ENCODE assay signal across 8 mouse cellular contexts in genomic region chr5:130950894-130951400, GRCm38 (mm10).
DNase-seq lines count a peak whose midpoint lies in the region; ATAC-seq lines count a peak whose summit lies in the region.

No protein-coding gene starts in this region.

- DNase-seq in cerebellum, adult 8-10 months, result peak; percentile 28
- no peak for DNase-seq in lung, postnatal 25 days (ENCODE audit: low spot score)
- DNase-seq in spleen, postnatal 14 days (ENCODE audit: low spot score in 2 of 2), result no peak

- no peak overlapping the region for H3K9ac ChIP-seq in lung, embryonic 15.5 days
- H3K9ac ChIP-seq in embryonic facial prominence, embryonic 15.5 days, result no peak overlapping the region
- H3K9ac ChIP-seq in neural tube, embryonic 13.5 days, result no peak overlapping the region

- H3K9me3 ChIP-seq in lung, embryonic 15.5 days, result no peaks in the 10 kb centered on the region
- no peaks in the 10 kb centered on the region for H3K9me3 ChIP-seq in embryonic facial prominence, embryonic 15.5 days (replicated peaks)
- H3K9me3 ChIP-seq in neural tube, embryonic 13.5 days, result no peaks in the 10 kb centered on the region

- WGBS in lung, embryonic 15.5 days, result 36% methylated on average over 6 of the region's 6 CpGs
- WGBS in embryonic facial prominence, embryonic 15.5 days, result 41% methylated on average over 6 of the region's 6 CpGs
- 51% methylated on average over 6 of the region's 6 CpGs for WGBS in neural tube, embryonic 13.5 days

- no peak overlapping the region for H3K27ac ChIP-seq in lung, embryonic 15.5 days
- H3K27ac ChIP-seq in embryonic facial prominence, embryonic 15.5 days (replicated peaks), result peak overlapping the region; percentile 63; the same call in 1 of the 2 replicates
- H3K27ac ChIP-seq in neural tube, embryonic 13.5 days (replicated peaks), result peak overlapping the region; percentile 6; the same call in 1 of the 2 replicates

- no peak for ATAC-seq in cerebellum, adult (ENCODE audit: insufficient number of reproducible peaks, low FRiP score, low TSS enrichment)
- ATAC-seq in lung, embryonic 15.5 days (ENCODE audit: borderline replicate concordance, extremely low read depth, low FRiP score, low TSS enrichment), result peak; percentile 64; the same call in 1 of the 2 replicates
- 0 out of 2 replicates have a peak, but pooled peaks have one; percentile 34 for ATAC-seq in embryonic facial prominence, embryonic 15.5 days (ENCODE audit: insufficient number of reproducible peaks, low FRiP score, low TSS enrichment, low read depth)
- no peak for ATAC-seq in neural tube, embryonic 13.5 days (ENCODE audit: low read depth)
- no peak for ATAC-seq in erythroid progenitor cell, adult 5-6 weeks (replicated peaks; ENCODE audit: low FRiP score, poor library complexity, severe bottlenecking)

- no peaks in the 10 kb centered on the region for H3K27me3 ChIP-seq in lung, embryonic 15.5 days
- no peaks in the 10 kb centered on the region for H3K27me3 ChIP-seq in embryonic facial prominence, embryonic 15.5 days
- no peaks in the 10 kb centered on the region for H3K27me3 ChIP-seq in neural tube, embryonic 13.5 days

- no peak overlapping the region for H3K4me3 ChIP-seq in lung, embryonic 15.5 days
- no peak overlapping the region for H3K4me3 ChIP-seq in embryonic facial prominence, embryonic 15.5 days (replicated peaks)
- no peak overlapping the region for H3K4me3 ChIP-seq in neural tube, embryonic 13.5 days

- no peak overlapping the region for H3K4me2 ChIP-seq in lung, embryonic 15.5 days
- H3K4me2 ChIP-seq in embryonic facial prominence, embryonic 15.5 days (replicated peaks), result no peak overlapping the region
- H3K4me2 ChIP-seq in neural tube, embryonic 13.5 days, result no peak overlapping the region

- no peaks in the 10 kb centered on the region for H3K36me3 ChIP-seq in lung, embryonic 15.5 days
- no peaks in the 10 kb centered on the region for H3K36me3 ChIP-seq in embryonic facial prominence, embryonic 15.5 days
- H3K36me3 ChIP-seq in neural tube, embryonic 13.5 days, result no peaks in the 10 kb centered on the region

- no peaks in the 10 kb centered on the region for H3K4me1 ChIP-seq in lung, embryonic 15.5 days
- peaks cover 13% of the 10 kb centered on the region for H3K4me1 ChIP-seq in embryonic facial prominence, embryonic 15.5 days
- H3K4me1 ChIP-seq in neural tube, embryonic 13.5 days (replicated peaks), result no peaks in the 10 kb centered on the region

Comparison
In these comparisons a context has a peak if more than half of its experiments do, and no peak if none do; other contexts are left out.
1. ATAC-seq: peak in lung, embryonic 15.5 days (single experiment) and embryonic facial prominence, embryonic 15.5 days (single experiment); none in cerebellum, adult (single experiment), neural tube, embryonic 13.5 days (single experiment) and erythroid progenitor cell, adult 5-6 weeks (single experiment).